Mouse (Mus musculus) embryonic facial prominence, embryonic 14.5 days (tissue): Measurements from ENCODE around the gene Gm49394. TPM values are rescaled to one million over a fixed set of nuclear protein-coding genes. Genes with fewer than 3 reads are reported as not detected.
A peak's percentile ranks its signal among the peaks of the same experiment; 100 is the strongest.

Source experiments
- ATAC-seq: fragments of 200-750 bp; cut with Nextera tagmentation; 2 replicates; pipeline ENCODE4 v1.8.0; 2017; ENCODE audit warnings: low read depth, moderate number of reproducible peaks, moderate TSS enrichment
- DNase-seq: peaks from one replicate; pipeline ENCODE4 v3.0.0-alpha.2; 2015; ENCODE audit warnings: low spot score
- H3K27ac ChIP-seq: fragments of 300-500 bp; sonication (generic); replicated peaks from 2 replicates; pipeline ENCODE4 v1.5.1; 2014; ENCODE audit warnings: low read depth, mild to moderate bottlenecking, low read length, moderate library complexity
- H3K27me3 ChIP-seq: fragments of 300-500 bp; sonication (generic); replicated peaks from 2 replicates; pipeline ENCODE4 v1.6.1; 2014; ENCODE audit warnings: low read length; ENCODE audit not compliant: control insufficient read depth, insufficient read depth
- H3K36me3 ChIP-seq: fragments of 300-500 bp; sonication (generic); 2 replicates; pipeline ENCODE4 v1.6.1; 2014; ENCODE audit warnings: low read length, mixed read lengths; ENCODE audit not compliant: control insufficient read depth, insufficient read depth
- H3K4me1 ChIP-seq: fragments of 300-500 bp; sonication (generic); 2 replicates; pipeline ENCODE4 v1.6.1; 2014; ENCODE audit warnings: antibody characterized with exemption, low read length; ENCODE audit not compliant: control insufficient read depth, insufficient read depth
- H3K4me2 ChIP-seq: fragments of 300-500 bp; sonication (generic); 2 replicates; pipeline ENCODE4 v1.6.1; 2014; ENCODE audit warnings: low read depth, mild to moderate bottlenecking, low read length, moderate library complexity, mixed read lengths
- H3K4me3 ChIP-seq: fragments of 300-500 bp; sonication (generic); 2 replicates; pipeline ENCODE4 v1.5.1; 2014; ENCODE audit warnings: low read depth, mild to moderate bottlenecking, low read length
- H3K9ac ChIP-seq: fragments of 300-500 bp; sonication (generic); 2 replicates; pipeline ENCODE4 v1.6.1; 2014; ENCODE audit warnings: low read depth, mild to moderate bottlenecking, low read length, moderate library complexity, mixed read lengths
- H3K9me3 ChIP-seq: fragments of 300-500 bp; sonication (generic); 2 replicates; pipeline ENCODE4 v1.6.1; 2016; ENCODE audit warnings: low read length; ENCODE audit not compliant: control insufficient read depth
- WGBS: fragments of 180-500 bp; shearing (Covaris S2); extraction: QIAGEN DNeasy Blood & Tissue Kit; methylation state at CpG from one replicate; pipeline ENCODE4 v1.1.7; 2014; 5-methylcytosine and 5-hydroxymethylcytosine counted together
- polyA plus RNA-seq: library from polyadenylated mRNA; unstranded; fragments of >200 nt; fragmentation: Nextera tagmentation; extraction: Ambion mirVana; gene quantifications from 2 replicates; pipeline ENCODE4 v1.2.1, GENCODE M21; 2014

Gene Gm49394
- polyA plus RNA-seq, 1 experiment from 2014 or later: 0.63 TPM

DNA sequence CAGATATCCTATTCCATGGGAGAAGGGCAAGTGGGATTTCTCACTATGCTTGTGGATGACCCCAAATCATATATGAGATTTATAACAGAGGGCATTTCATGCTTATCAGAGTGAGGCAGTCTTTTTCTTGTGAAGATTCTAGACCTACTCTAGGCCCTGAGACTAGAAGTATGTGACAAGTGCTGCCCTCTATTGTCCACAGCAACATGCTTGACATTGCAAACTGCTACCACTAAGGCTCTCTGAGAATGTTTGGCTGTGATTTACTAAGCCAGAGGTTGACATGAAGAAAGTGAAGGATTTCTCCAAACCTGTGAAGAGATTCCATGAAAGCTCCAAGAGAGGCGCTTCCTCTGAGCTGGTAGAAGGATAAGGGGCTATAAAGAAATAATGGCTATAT lies 1.3 kb upstream of the Gm49394 start:
- no peak for ATAC-seq

GRCm38 (mm10) chr7:142668328-142668727 lies 1.4 kb downstream of the Gm49394 start:
- WGBS: 90% methylated on average over 1 of the region's 1 CpGs
- Histone ChIP-seq H3K9me3 (peaks cover 28% of the 10 kb centered on the region), H3K4me2 (no peak overlapping the region), H3K27me3 (peaks cover 27% of the 10 kb centered on the region), H3K36me3 (peaks cover 12% of the 10 kb centered on the region), H3K27ac (no peak overlapping the region), H3K4me1 (no peaks in the 10 kb centered on the region), H3K9ac (no peak overlapping the region), H3K4me3 (no peak overlapping the region)
- DNase-seq: no peak
- no peak for ATAC-seq

More for the DNA sequence above, 1.3 kb upstream of the Gm49394 start:
- Histone ChIP-seq H3K4me1 (no peaks in the 10 kb centered on the region), H3K4me3 (no peak overlapping the region), H3K4me2 (no peak overlapping the region), H3K36me3 (peaks cover 12% of the 10 kb centered on the region), H3K27me3 (peaks cover under 1% of the 10 kb centered on the region), H3K9ac (no peak overlapping the region), H3K9me3 (peaks cover 28% of the 10 kb centered on the region), H3K27ac (no peak overlapping the region)
- 94% methylated on average over 1 of the region's 1 CpGs for WGBS
- DNase-seq: no peak

DNA sequence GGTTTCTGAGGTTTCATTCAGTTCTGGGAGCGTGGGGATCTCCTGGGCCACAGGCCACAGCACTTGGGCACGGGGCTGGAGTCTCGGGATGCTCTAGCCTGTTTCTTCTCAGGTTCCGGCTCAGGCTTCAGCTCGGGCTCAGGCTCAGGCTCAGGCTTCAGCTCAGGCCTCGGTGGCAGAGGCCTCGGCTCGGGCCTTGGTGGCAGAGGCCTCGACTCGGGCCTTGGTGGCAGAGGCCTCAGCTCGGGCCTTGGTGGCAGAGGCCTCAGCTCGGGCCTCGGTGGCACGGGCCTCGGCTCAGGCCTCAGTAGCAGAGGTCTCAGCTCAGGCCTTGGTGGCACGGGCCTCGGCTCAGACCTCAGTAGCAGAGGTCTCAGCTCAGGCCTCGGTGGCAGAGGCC lies 2.2 kb downstream of the Gm49394 start:
- no peak overlapping the region for H3K9ac ChIP-seq

GRCm38 (mm10) chr7:142666659-142667058 lies 3.1 kb downstream of the Gm49394 start, which contains the start of gene Igf2:
Gene Igf2 (minus strand): TSS chr7:142666816.
- H3K4me3 ChIP-seq: peak within 1 kb of the TSS; percentile 0; the same call in 1 of the 2 replicates
- no peak within 1 kb of the TSS for H3K9ac ChIP-seq
- no peak within 1 kb of the TSS; the same call in 1 of the 2 replicates for H3K27ac ChIP-seq
- 50% methylated on average over 2 of the region's 2 CpGs for WGBS
- DNase-seq: no peak
- H3K4me2 ChIP-seq: peak within 1 kb of the TSS; percentile 67; the same call in 1 of the 2 replicates
- peaks cover 28% of the 10 kb centered on the region for H3K9me3 ChIP-seq
- peaks cover 12% of the 10 kb centered on the region for H3K36me3 ChIP-seq
- no peak for ATAC-seq
- H3K27me3 ChIP-seq: peaks cover 43% of the 10 kb centered on the region
- H3K4me1 ChIP-seq: no peaks in the 10 kb centered on the region

More for the DNA sequence above, 2.2 kb downstream of the Gm49394 start:
- H3K9me3 ChIP-seq: peaks cover 28% of the 10 kb centered on the region
- no peak overlapping the region for H3K27ac ChIP-seq
- H3K27me3 ChIP-seq: peaks cover 35% of the 10 kb centered on the region
- no peak overlapping the region for H3K4me3 ChIP-seq
- ATAC-seq (no peak), DNase-seq (no peak)
- H3K4me1 ChIP-seq: no peaks in the 10 kb centered on the region
- peaks cover 12% of the 10 kb centered on the region for H3K36me3 ChIP-seq
- no peak overlapping the region for H3K4me2 ChIP-seq
- 90% methylated on average over 18 of the region's 18 CpGs for WGBS

DNA sequence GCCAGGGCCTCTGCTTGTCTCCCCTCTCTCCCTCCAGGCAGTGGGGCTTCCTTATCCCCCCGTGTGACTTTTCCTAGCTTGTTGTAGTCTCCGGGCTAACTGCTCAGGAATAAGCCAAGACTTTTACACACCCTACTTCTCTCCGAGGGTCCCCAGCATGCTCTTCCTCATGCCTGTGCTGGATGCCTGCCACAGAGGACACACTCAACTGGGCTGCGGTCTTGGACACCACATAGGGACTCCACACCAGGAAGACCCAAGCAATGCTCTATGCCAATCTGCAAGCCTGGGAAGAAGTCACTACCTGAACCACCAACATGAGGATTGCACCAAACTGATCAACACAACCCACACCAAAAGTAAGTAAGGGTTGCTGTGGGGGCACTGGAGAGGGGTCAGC lies 3.6 kb downstream of the Gm49394 start:
- 0 out of 2 replicates have a peak overlapping the region, but pooled peaks have one; percentile 0 for H3K4me3 ChIP-seq
- H3K27ac ChIP-seq: no peak overlapping the region
- no peaks in the 10 kb centered on the region for H3K4me1 ChIP-seq
- peaks cover 49% of the 10 kb centered on the region for H3K27me3 ChIP-seq
- H3K36me3 ChIP-seq: peaks cover 12% of the 10 kb centered on the region
- 67% methylated on average over 4 of the region's 4 CpGs for WGBS
- peaks cover 26% of the 10 kb centered on the region for H3K9me3 ChIP-seq
- DNase-seq (no peak), ATAC-seq (no peak)
- 0 out of 2 replicates have a peak overlapping the region, but pooled peaks have one; percentile 67 for H3K4me2 ChIP-seq
- no peak overlapping the region for H3K9ac ChIP-seq

- H3K9me3 ChIP-seq: peaks cover 19% of the 10 kb centered on the region
- 60% methylated on average over 5 of the region's 5 CpGs for WGBS
- H3K4me1 ChIP-seq: no peaks in the 10 kb centered on the region
- peak overlapping the region; percentile 0; the same call in 1 of the 2 replicates for H3K4me3 ChIP-seq
- H3K36me3 ChIP-seq: peaks cover 12% of the 10 kb centered on the region
- H3K27me3 ChIP-seq: peaks cover 56% of the 10 kb centered on the region
- no peak for ATAC-seq
- peak overlapping the region; percentile 67 for H3K4me2 ChIP-seq
- peak overlapping the region; percentile 15; the same call in 1 of the 2 replicates for H3K9ac ChIP-seq
- no peak overlapping the region; the same call in 1 of the 2 replicates for H3K27ac ChIP-seq
- no peak for DNase-seq
Measured at GRCm38 (mm10) chr7:142665364-142665763, 4.4 kb downstream of the Gm49394 start.

GRCm38 (mm10) chr7:142664465-142665029 lies 5.2 kb downstream of the Gm49394 start:
- 4% methylated on average over 9 of the region's 9 CpGs for WGBS
- H3K27me3 ChIP-seq: peaks cover 65% of the 10 kb centered on the region
- no peaks in the 10 kb centered on the region for H3K4me1 ChIP-seq
- H3K4me3 ChIP-seq: peak overlapping the region; percentile 44
- DNase-seq (peak; percentile 49), ATAC-seq (peak; percentile 69)
- H3K27ac ChIP-seq: peak overlapping the region; percentile 83
- peaks cover 11% of the 10 kb centered on the region for H3K9me3 ChIP-seq
- H3K9ac ChIP-seq: peak overlapping the region; percentile 93
- H3K36me3 ChIP-seq: peaks cover 12% of the 10 kb centered on the region
- H3K4me2 ChIP-seq: peak overlapping the region; percentile 67

DNA sequence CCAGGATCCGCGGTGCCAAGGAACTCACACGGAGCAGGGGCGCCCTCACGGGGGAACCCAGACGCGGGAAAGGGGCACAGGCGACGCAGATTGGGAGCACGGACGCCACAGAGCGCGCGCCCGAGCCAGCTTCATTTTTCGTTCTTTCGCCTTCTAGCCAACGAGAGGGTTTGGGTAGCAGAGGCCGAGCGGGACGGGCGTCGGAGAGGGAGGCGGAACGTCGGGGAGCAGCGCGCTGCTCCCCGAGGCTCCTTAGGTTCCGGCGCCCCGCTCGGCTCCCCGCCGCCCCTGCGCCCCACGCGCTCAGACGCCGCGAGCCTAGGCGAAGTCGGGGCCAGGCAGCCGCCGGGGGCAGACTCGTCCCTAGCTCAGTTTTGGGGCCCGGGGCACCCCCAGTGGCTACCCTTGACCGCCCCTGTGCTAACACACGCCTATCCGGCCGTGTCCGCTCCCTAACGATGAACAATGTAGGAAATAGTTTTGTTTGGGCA lies 5.8 kb downstream of the Gm49394 start:
- Histone ChIP-seq H3K27ac (peak overlapping the region; percentile 83), H3K27me3 (peaks cover 69% of the 10 kb centered on the region), H3K9ac (peak overlapping the region; percentile 93), H3K4me3 (peak overlapping the region; percentile 44), H3K9me3 (peaks cover 5% of the 10 kb centered on the region), H3K36me3 (peaks cover 12% of the 10 kb centered on the region), H3K4me2 (peak overlapping the region; percentile 67), H3K4me1 (no peaks in the 10 kb centered on the region)
- DNase-seq: no peak
- ATAC-seq: no peak
- under 1% methylated on average over 21 of the region's 53 CpGs for WGBS
